Mouse (Mus musculus) urinary bladder, adult 18-20 months (tissue): ENCODE data around the gene Gfra1.
A peak's percentile ranks its signal among the peaks of the same experiment; 100 is the strongest.

ENCODE experiments used
- DNase-seq, 2 experiments: peaks; one replicate each; pipeline ENCODE4 v3.0.0; 2022; ENCODE audit warnings: low spot score in 2 of 2, mixed read lengths in 2 of 2

Gfra1 gene

DNA sequence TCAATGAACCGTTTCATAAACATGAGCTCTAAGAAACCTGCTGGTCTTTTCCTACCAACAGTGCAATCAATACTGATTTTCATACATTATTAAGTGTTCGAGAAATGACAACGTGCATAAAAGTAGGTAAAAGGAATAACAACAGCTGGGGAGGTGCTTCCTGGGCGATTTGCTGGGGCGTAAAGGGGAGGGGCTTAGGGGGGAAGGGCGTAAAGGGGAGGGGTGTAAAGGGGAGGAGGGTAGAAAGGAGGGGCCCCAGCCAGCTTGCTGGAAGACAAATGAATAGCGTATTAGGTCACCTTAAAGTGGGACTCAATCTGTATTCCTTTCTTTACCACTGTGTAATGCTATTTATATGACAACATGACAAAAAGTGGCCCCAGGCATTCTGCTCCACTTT is 13.9 kb downstream of the Gfra1 start:
- no peak for DNase-seq

DNA sequence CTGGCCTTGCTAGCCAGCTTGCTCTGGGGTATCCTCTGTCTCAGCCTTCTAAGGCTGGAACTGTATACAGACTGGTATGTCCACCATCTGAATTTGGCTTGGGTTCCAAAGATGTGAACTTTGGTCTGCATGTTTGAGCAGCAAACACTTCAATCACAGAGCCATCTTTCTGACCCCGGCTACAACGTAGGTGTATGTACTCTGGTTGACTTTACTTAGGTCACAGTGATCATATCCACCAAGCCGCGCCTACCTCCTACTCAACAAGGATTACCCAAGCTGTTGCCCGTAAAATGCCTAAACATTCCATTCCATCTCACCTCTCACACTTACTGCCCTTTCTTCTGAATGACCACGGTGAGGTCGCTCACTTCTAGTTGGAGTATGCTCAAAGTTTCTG is 14.5 kb downstream of the Gfra1 start:
- DNase-seq: no peak

DNA sequence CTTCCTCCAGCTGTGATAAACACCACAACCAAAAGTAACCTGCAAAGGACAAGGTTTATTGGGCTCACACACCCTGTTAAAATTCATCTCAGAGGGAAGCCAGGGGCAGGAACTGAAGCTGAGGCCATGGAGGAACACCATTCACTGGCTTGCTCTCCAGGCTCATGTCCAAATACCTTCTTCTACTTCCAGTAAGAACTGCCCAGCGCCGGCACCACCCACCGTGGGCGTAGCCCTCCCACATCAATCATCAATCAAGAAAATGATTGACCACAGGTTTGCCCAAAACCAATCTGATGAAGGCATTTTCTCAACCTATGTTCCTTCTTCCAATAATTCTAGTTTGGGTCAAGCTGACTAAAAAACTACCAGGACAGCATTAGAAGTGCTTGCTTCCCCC is 16.9 kb downstream of the Gfra1 start:
- DNase-seq: no peak

DNA sequence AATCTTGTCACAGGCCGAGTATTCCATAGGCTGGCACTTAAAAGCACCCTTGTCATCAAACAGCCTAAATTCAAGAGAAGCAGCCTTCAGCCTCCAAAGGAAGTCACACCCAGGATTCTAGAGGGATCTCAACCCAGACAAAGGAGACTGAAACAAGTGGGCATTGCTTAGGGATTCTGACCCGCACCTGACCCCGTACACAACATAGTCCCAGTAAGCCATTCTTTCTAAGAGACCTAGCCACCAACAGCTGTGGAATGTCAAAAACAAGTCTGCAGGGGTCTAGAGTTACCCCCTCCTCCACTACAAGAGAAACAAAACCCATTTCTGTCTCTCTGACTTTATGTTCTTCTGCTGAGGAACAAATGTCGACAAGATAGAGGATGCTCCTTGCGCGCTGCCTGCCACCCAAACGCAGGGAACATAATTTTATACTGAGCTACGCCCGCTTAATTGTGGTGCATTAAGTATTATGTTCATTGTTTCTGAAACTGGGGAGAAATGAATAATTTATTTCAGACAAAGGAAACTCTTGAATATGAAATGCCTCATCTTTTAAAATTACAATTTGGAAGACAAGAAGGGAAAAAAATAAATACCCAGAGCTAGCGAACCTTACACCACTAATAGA is 18.2 kb downstream of the Gfra1 start:
- DNase-seq: no peak

DNA sequence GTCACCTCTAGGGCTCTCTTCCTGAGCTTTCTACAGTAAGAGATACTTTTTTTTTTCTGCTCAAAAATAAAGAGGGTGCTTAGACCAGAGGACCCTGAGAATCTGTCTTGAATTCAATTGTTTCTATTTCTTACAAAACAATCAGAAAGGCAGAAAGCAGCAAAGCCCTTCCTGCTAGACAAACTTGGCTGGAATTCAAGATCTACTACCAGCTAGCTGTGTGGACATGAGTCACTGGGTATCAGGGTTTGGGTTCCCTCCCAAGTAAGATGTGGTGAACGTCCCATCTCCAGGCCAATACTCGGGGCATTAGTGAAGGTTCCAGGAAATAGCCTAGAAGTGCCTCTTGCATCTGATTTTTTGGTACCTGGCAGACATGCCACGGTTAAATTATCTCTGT is 18.8 kb downstream of the Gfra1 start:
- no peak for DNase-seq

DNA sequence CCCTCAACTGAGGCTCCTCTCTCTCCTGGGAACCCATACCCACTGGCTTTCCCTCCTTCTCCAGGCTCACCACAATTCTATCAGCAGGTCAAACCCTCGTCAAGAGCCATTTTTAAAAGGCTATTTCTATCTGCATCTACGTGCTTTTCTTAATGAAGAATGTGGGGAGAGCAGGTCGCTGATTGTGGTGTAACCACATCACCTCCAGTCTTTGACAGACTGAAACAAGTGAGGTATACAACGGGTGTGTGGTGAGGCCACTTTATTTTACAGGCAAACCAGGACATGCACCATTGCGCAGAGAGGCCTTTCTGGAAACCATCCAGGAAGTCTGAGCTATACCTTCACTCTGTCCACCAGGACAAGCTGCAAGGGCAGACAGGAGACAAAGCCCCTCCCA is 19.8 kb downstream of the Gfra1 start:
- no peak for DNase-seq

DNA sequence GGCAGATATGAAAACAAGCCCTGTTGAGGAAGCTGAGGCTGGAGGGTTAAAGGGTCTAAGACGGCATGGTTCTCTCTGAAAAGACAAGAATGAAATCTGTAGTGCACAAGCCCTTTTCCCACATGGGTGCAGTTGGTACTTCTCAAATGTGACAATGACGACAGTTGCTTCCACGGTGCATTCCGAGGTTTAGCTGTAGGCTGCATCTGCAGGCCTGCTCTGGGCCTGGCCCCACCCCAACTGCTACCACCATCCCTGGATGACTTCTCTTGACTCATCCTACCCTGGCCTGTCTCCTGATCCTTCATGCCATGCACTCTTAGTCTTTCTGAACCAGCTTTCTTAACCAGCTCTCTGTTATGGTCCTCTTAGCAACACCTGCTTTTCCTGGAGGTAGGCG is 22.9 kb downstream of the Gfra1 start:
- no peak for DNase-seq

DNA sequence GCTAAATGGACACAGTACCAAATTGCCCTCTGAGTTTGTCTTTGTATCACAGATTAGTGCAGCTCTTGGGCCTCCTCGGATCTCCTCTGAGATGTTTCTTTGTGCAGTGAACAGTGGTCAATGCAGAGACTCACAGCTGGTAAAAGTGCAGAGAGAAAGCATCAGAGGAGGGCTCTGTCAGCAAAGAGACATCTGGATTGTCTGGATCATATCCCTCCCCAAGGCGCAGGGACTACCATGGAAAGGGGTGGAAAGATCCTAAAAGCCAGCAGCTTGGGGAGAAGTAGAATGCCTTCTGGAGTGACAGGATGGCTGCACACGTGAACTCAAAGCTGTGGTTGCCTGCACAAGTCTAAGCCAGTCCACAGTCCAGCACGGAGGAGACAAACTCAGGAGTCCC is 27.2 kb downstream of the Gfra1 start:
- no peak for DNase-seq

DNA sequence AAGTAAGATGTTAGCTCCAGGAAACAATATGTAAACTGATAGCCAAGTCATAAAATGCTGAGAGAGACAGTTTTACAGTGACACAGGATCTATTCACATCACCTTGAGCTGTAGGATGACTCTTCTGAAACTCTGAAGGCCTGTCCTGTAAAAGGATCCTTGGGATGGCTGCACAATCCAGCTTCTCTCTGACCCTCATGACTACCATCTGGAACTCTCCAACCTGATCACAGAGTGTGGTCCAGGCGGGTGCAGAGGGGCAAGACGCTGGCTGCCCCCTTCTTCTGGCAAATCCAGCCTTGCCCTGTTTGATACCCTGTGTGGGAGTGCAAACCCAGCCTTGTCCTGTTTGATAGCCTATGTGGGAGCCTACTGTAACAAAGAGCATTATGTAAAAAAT is 28.4 kb downstream of the Gfra1 start:
- no peak for DNase-seq

DNA sequence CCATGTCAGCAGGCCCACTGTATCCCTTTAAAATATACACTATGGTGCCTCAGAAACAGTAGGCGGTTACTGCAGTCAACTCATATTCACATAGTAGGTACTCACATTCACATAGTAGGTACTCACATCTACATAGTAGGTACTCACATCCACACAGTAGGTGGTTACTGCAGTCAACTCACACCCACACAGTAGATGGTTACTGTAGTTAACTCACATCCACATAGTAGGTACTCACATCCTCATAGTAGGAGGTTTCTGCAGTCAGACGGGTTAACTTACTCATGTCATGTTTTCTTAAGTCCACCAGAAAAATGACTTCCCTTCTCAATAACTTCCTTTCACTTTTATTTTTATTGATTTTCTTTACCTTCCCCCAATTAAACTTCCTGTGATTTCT is 30.8 kb downstream of the Gfra1 start:
- DNase-seq: no peak

DNA sequence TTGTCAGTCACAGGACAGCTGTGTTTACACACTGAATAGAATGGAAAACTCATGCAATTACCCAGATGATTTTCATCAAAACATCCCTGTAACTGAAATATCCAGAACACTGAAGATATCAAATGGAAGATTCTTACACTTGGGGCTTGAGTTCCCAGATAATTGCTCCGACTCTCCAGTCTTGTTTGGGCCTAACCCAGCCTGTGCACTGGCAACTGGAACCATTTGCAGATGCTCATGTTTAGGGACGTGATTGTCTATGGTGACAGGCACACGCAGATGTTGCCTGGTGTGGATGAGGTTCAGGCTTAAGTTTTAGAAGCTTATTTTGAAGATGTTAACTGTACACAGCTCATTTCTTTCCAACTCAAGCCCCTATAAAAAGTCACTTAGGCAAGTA is 31.5 kb downstream of the Gfra1 start:
- DNase-seq: no peak

DNA sequence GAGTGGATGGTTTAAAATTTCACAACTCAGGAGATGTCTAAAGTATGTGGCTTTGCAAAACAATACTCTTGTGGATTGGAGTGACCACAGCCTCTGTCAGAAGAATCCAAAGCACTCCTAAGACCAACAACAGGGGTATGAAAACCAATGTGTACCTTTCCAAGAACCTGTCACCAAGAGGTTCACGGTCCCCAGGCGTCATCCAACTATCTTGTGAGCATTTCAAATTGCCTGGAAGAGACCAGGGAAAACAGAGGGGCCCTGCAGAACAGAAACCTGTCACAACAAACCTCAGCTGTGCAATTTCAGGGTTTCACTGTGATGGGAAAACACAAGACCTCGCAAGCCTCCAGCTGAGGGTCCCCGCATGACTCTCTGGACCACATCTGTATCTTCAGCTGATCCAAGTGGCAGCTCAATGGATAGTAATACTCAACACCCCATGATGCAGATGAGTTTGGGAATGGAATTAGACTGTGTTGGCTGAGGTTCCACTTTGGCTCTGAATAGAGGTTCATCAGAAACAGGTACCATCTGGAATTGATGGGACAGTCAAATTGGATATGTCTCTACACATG is 32.7 kb downstream of the Gfra1 start:
- DNase-seq: no peak

DNA sequence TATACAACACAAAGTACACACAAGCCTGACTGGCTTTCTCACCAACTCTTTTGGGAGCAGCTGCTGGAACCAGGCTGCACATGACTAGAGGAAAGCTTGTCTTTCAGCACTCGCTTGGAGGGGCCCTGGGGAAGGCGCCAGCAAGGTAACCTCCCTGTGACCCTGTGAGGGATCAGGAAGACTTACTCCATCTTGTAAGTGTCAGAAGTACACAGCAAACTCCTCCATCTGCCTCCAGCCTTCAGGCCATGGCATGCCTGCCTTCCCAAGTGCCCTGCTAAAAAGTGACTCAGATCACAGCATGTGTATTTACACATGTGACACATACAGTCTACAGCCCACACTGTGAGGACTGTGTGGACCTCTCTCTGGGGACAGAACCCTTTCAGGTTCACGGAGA is 36.0 kb downstream of the Gfra1 start:
- peak; percentile 38 to 48 for DNase-seq

DNA sequence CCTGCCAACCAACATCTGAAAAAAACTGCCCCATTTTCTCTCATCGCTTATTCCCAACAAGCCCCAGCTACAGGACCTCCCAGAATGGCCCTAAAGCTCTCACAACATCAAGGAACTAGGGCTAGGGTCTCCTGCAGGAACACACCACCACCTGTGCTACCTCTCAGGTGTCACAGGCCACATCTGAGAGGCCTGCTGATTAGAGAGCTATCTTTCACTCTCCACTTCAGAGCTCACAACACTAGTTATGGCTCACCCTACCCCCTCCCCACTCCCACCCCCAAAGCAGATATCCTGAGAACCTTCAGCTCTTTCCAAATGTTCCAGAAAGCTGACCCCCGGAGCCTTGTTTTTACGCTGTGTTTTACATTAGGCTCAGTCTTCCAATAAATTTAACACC is 36.4 kb downstream of the Gfra1 start:
- DNase-seq: no peak

DNA sequence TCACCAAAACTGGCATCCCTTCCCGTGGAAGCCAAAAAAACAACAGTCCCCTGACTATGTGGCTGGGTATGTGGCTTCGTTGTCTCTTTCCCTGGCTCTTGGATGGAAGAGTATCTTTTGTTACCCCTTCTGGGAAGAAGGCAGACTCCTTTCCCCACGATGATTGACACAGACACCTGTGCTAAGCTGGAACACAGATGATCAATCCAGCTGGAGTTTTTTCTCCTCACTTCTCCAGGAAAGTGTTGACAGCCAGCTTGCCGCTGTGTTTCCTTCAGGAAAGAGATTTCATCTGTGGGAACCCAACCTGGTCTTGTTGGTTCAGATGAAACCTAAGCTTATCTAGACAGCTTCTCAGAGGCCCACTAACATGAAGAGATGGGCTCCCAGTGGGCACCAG is 40.5 kb downstream of the Gfra1 start:
- DNase-seq: no peak

DNA sequence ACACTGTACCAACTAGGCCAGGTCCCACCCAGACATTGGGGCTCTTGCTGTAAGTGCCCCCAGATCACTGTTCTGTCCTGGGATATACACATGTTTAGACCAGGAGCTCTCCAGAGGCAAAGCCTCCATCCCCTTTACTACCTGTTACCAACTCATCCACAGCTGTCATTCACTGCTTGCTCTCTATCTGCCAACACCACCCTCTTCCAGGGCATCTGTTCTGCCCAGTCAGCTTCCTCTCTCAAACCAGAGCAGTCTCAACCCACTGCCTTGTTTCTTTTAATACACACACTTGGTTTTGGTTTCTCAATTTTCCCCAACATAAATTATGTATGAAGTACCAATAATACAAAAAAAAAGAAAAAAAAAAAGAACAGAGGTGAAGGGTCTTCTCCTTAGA is 41.0 kb downstream of the Gfra1 start:
- DNase-seq: no peak

DNA sequence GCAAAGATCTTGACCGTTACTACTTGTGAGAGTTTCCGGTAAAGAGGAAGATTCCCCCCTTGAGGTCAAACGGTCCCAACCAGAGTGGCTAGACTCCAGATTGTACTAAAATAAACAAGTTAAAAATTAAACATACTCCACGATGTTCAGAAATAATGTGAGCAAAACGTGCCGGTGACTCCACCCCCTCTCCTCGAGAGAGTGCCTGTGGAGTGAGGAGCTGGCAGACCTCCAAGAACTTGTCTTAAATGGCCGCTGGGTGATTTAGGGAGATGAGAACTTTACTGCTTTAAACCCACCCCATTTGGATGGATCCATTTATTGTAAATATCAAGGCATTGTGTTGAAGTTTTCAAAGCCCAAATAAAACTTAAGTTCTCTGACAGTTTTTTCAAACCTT is 42.4 kb downstream of the Gfra1 start:
- DNase-seq: peak in 1 of 2 experiments; percentile 22

DNA sequence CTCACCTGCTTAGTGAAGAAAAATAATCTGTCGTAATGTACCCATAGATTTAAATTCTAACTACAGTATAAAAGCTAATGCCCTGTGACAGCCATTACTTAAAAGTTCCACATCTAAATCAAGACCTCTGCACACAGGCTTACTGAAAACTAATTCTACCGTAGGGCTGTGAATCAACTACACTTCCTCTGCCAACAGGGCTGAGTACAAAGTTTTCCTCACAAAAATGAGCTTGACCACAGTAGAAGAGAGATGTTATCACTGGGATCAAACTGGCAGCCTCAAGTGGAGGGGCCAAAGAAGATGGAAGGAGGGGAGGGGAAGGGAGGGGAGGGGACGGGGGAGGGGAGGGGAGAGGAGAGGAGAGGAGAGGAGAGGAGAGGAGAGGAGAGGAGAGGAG is 42.9 kb downstream of the Gfra1 start:
- no peak for DNase-seq

DNA sequence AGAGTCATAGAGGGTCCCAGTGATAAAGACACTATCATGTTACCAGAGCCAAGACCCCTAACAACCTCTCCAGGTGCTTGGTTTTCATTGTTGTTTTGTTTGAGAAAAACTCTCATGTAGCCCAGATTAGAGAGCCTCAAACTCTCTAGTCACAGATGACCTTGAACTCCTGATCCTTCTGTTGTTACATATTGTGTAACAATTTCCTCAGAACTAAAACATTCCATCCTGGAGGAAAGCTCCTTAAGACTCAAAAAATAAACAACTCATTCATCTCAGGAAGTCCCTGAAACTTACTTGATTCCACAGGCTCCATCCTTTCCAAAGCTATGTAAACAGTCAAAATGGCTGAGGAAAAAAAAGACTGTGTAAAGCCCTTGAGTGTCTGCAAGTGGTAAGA is 49.0 kb downstream of the Gfra1 start:
- no peak for DNase-seq

DNA sequence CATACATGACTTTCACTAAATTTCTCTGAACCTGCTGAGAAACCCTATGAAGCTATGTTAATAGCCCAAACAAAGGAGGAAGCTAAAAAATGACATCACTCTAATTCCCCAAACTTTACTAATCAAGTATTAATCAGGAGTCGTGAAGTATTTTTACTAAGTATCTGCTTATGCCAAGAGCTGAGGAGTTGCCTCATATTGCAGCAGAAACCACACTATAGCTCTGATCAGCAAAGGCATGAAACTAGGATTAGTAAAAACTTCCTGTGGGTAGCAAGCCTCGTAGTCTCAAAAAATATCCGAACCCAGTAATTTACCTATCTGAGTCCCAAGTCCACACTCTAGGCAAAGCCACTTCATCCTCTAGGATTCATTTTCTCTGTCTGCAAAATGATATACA is 55.5 kb downstream of the Gfra1 start:
- DNase-seq: no peak

DNA sequence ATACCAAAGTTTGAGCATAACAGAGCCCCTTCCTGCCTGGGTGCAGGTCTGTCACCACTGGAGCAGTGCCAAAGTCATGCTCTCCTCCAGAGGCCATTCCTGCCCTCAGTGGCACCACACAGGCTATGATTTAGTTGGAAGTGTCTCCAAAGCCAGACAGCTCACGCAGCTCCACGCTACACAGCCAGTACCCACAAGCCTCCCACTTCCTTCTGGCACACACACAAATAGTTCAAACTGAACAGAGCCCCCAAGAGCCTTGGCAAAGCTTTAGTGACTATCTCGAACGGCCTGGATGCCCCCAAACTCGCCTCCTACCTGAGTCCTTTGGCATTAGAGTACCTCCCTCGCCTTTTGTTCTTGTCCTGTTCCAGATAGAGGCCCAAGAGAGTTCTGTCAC is 56.5 kb downstream of the Gfra1 start:
- no peak for DNase-seq

DNA sequence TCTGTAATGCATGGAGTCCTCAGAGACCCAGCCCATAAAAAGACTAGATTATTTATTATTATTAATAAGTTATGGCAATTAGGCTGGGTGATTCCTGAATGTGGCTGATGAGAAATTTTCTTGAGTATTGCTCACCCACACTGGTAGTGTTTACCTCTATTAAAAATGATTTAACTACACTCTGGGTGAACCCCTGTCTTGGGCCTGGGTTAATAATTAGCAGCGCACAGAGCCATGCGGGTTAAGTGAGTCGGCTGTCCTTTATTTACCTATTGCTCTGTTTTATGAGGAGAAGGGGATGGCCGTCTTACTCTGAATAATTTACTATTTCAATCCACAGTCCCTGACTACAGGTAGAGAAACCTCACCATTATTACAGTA is 59.1 kb downstream of the Gfra1 start:
- peak in 1 of 2 experiments; percentile 38 for DNase-seq

DNA sequence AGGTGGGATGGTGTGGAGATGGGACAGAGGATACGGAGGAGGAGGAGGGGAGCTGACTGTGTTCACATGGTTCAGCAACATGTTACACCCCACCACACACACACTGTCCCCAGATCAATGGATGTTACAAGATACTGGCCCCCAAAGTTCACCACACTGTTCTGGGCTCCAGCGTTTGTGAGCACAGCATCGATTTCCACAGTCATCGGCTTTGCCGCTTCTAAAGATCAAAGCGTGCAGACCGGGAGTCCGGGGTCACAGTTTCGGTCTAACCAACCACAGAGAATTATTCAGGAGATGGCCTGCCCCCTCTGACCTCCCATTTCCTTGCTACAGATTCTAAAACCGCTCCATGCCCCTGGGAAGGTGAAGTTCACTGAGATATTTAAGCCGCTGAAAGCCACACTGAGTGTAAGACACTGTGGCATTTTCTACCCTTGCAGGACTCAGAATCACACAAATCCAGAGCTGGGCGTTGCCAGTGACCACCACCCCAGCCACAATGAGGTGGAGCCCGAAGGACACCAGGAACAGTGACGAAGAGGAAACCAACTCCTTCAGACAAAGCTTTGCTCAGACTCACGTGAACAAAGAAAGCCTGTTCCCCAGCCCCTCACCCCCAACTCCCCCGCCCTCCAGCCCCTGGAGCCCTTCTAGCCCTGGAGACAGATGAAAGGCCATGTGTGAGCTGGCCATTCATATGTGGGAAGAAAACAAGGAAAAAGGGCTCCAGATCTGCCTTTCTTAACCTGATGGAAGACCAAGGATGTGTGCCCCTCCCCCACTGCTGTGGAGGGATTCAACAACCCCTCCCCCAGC is 59.7 kb downstream of the Gfra1 start:
- no peak for DNase-seq
